Mouse (Mus musculus): ENCODE data around the gene Pitpnm2. TPM values are rescaled to one million over a fixed set of nuclear protein-coding genes. Genes with fewer than 3 reads are reported as not detected.

The Pitpnm2 gene
- total RNA-seq, 1 experiment from 2014 or later: 51.8 TPM

Other genes with a start within 250 kb of the Pitpnm2 start
- 65.2 and 85.1 TPM in 2 replicates for gene Vps37b, start 217.5 kb downstream of the Pitpnm2 start, total RNA-seq (2021)
- gene Abcb9, start 154.0 kb downstream of the Pitpnm2 start, total RNA-seq (2021): 10.5 and 10.6 TPM in 2 replicates
- 35.8 and 37.1 TPM in 2 replicates for gene Ogfod2, start 137.5 kb downstream of the Pitpnm2 start, total RNA-seq (2021)
- 48.5 and 64.0 TPM in 2 replicates for gene Arl6ip4, start 133.7 kb downstream of the Pitpnm2 start, total RNA-seq (2021)
- 6.6 and 7.7 TPM in 2 replicates for gene Mphosph9, start 78.2 kb upstream of the Pitpnm2 start, total RNA-seq (2021)
- gene 2810006K23Rik, start 78.3 kb upstream of the Pitpnm2 start, total RNA-seq (2021): 12.9 and 13.7 TPM in 2 replicates
- 143 and 159 TPM in 2 replicates for gene Cdk2ap1, start 113.3 kb upstream of the Pitpnm2 start, total RNA-seq (2021)
- 90.7 and 103 TPM in 2 replicates for gene Sbno1, start 176.2 kb upstream of the Pitpnm2 start, total RNA-seq (2021)
- gene Kmt5a, start 190.2 kb upstream of the Pitpnm2 start, total RNA-seq (2021): 146 and 162 TPM in 2 replicates
- gene Rilpl2, start 228.6 kb upstream of the Pitpnm2 start, total RNA-seq (2021): 21.2 and 23.9 TPM in 2 replicates
- gene Snrnp35, start 233.4 kb upstream of the Pitpnm2 start, total RNA-seq (2021): 13.4 and 18.4 TPM in 2 replicates

All from adrenal gland, postnatal 14 days (tissue).